Mouse (Mus musculus) embryo, embryonic 10.5 days (tissue): ENCODE measurements around the gene Gm17654.
"Not testable (repeated sequence)": the region's sequence is repeated elsewhere in the genome, so short reads cannot be mapped to it uniquely, and the experiment has no call there.

ENCODE experiments used
- DNase-seq: peaks from one replicate; pipeline ENCODE4 v3.0.0-alpha.2; 2015; ENCODE audit warnings: low spot score

Gm17654 gene

GRCm38 (mm10) chr14:43579046-43579445 lies at the start of gene Gm17654:
Gm17654 (minus strand) TSS chr14:43579146.
- DNase-seq: not testable (repeated sequence)

GRCm38 (mm10) chr14:43607913-43608312 lies 29.0 kb upstream of the Gm17654 start, which contains the start of gene Gm10375:
Gm10375 (minus strand) TSS chr14:43608013.
- not testable (repeated sequence) for DNase-seq

GRCm38 (mm10) chr14:43577969-43578368 lies 977 bp downstream of the Gm17654 start:
- DNase-seq: not testable (repeated sequence)

GRCm38 (mm10) chr14:43552271-43552670 lies 26.7 kb downstream of the Gm17654 start:
- not testable (repeated sequence) for DNase-seq

- DNase-seq: not testable (repeated sequence)
These were observed 32.7 kb downstream of the Gm17654 start for GRCm38 (mm10) chr14:43546281-43546680.

GRCm38 (mm10) chr14:43543276-43543675 lies 35.7 kb downstream of the Gm17654 start, which contains the start of gene Gm5799:
Gm5799 (plus strand) TSS chr14:43543576.
- not testable (repeated sequence) for DNase-seq

- not testable (repeated sequence) for DNase-seq
These were observed 40.8 kb downstream of the Gm17654 start for GRCm38 (mm10) chr14:43538144-43538543.

- not testable (repeated sequence) for DNase-seq
These were observed 46.6 kb downstream of the Gm17654 start for GRCm38 (mm10) chr14:43532387-43532786.

GRCm38 (mm10) chr14:43532011-43532383 lies 46.9 kb downstream of the Gm17654 start:
- DNase-seq: not testable (repeated sequence)

GRCm38 (mm10) chr14:43531052-43532010 lies 47.6 kb downstream of the Gm17654 start:
- not testable (repeated sequence) for DNase-seq
